ENCODE assay signal across 8 mouse cellular contexts in genomic region chr4:62582365-62583264, GRCm38 (mm10). TPM values are rescaled to one million over a fixed set of nuclear protein-coding genes. Genes with fewer than 3 reads are reported as not detected.
A peak's percentile ranks its signal among the peaks of the same experiment; 100 is the strongest.
DNase-seq lines count a peak whose midpoint lies in the region; ATAC-seq lines count a peak whose summit lies in the region.

No protein-coding gene starts in this region.

- H3K9me3 ChIP-seq in embryonic facial prominence, embryonic 10.5 days: no peaks in the 10 kb centered on the region
- no peaks in the 10 kb centered on the region for H3K9me3 ChIP-seq in hindbrain, embryonic 11.5 days (ENCODE audit: control insufficient read depth, low read length)
- no peaks in the 10 kb centered on the region for H3K9me3 ChIP-seq in stomach, embryonic 14.5 days (ENCODE audit: control insufficient read depth, low read depth, low read length)

- peak; percentile 37 for DNase-seq in CD4-positive helper T cell, adult 2 months (ENCODE audit: low read depth, low spot score)
- peak; percentile 17 for DNase-seq in ES-CJ7 (ENCODE audit: low read depth, low spot score)
- DNase-seq in embryonic facial prominence, embryonic 10.5 days (ENCODE audit: low spot score): peak; percentile 32
- DNase-seq in hindbrain, embryonic 11.5 days (ENCODE audit: low spot score): peak; percentile 53
- DNase-seq in left cerebral cortex, adult 11 months (ENCODE audit: low spot score): peak; percentile 42
- DNase-seq in lung, postnatal 4 days: peak; percentile 35 to 54
- DNase-seq in urinary bladder, postnatal 4 days (ENCODE audit: low spot score in 2 of 2): no peak

- peaks cover 47% of the 10 kb centered on the region for H3K27me3 ChIP-seq in embryonic facial prominence, embryonic 10.5 days (replicated peaks; ENCODE audit: low read depth, poor library complexity, severe bottlenecking)
- H3K27me3 ChIP-seq in hindbrain, embryonic 11.5 days (ENCODE audit: control insufficient read depth, insufficient read depth, low read length): peaks cover 8% of the 10 kb centered on the region; the same call in 1 of the 2 replicates
- 0 out of 2 replicates have a peak, but pooled peaks cover 4% of the 10 kb centered on the region for H3K27me3 ChIP-seq in stomach, embryonic 14.5 days (ENCODE audit: control insufficient read depth, insufficient read depth, low read length)

- peak overlapping the region; percentile 97 for H3K4me2 ChIP-seq in hindbrain, embryonic 11.5 days (replicated peaks; ENCODE audit: low read depth, low read length)
- peak overlapping the region; percentile 66 for H3K4me2 ChIP-seq in stomach, embryonic 14.5 days (replicated peaks; ENCODE audit: low read depth, low read length)

- peak overlapping the region; percentile 83 for H3K27ac ChIP-seq in embryonic facial prominence, embryonic 10.5 days (replicated peaks)
- peak overlapping the region; percentile 75 for H3K27ac ChIP-seq in hindbrain, embryonic 11.5 days (ENCODE audit: low read depth, low read length)
- H3K27ac ChIP-seq in stomach, embryonic 14.5 days (ENCODE audit: low read length): no peak overlapping the region

- H3K4me3 ChIP-seq in embryonic facial prominence, embryonic 10.5 days: peak overlapping the region; percentile 64
- H3K4me3 ChIP-seq in hindbrain, embryonic 11.5 days (ENCODE audit: low read depth, low read length): peak overlapping the region; percentile 55
- peak overlapping the region; percentile 38 for H3K4me3 ChIP-seq in stomach, embryonic 14.5 days (ENCODE audit: low read depth, low read length)

- 35% methylated on average over 18 of the region's 18 CpGs for WGBS in embryonic facial prominence, embryonic 10.5 days
- WGBS in hindbrain, embryonic 11.5 days: 28% methylated on average over 18 of the region's 18 CpGs
- WGBS in stomach, embryonic 14.5 days: 24% methylated on average over 18 of the region's 18 CpGs

- peaks cover 29% of the 10 kb centered on the region for H3K4me1 ChIP-seq in embryonic facial prominence, embryonic 10.5 days
- H3K4me1 ChIP-seq in hindbrain, embryonic 11.5 days (replicated peaks; ENCODE audit: control insufficient read depth, insufficient read depth, low read length): peaks cover 14% of the 10 kb centered on the region; the same call in 1 of the 2 replicates
- peaks cover 16% of the 10 kb centered on the region; the same call in 1 of the 2 replicates for H3K4me1 ChIP-seq in stomach, embryonic 14.5 days (ENCODE audit: control insufficient read depth, insufficient read depth, low read length)

- H3K9ac ChIP-seq in hindbrain, embryonic 11.5 days (ENCODE audit: low read depth, low read length): peak overlapping the region; percentile 75
- H3K9ac ChIP-seq in stomach, embryonic 14.5 days (replicated peaks; ENCODE audit: low read depth, low read length): no peak overlapping the region

- peak; percentile 81 for ATAC-seq in hindbrain, embryonic 11.5 days (ENCODE audit: low FRiP score)
- ATAC-seq in stomach, embryonic 14.5 days (ENCODE audit: insufficient number of reproducible peaks, insufficient read depth, low FRiP score, low read depth): peak; percentile 64

- no peaks in the 10 kb centered on the region for H3K36me3 ChIP-seq in embryonic facial prominence, embryonic 10.5 days (replicated peaks)
- no peaks in the 10 kb centered on the region; the same call in 1 of the 2 replicates for H3K36me3 ChIP-seq in hindbrain, embryonic 11.5 days (ENCODE audit: control insufficient read depth, insufficient read depth, low read length)
- no peaks in the 10 kb centered on the region for H3K36me3 ChIP-seq in stomach, embryonic 14.5 days (ENCODE audit: control insufficient read depth, insufficient read depth, low read length)

RNA-seq across cellular contexts. Expression of gene Rgs3, which starts 23.0 kb away (rescaled TPM):
- polyA plus RNA-seq in embryonic facial prominence, embryonic 10.5 days (2016; fragmentation: Nextera tagmentation; extraction: Ambion mirVana): 35.4 and 35.5 TPM in 2 replicates
- 31.3 and 33.2 TPM in 2 replicates for polyA plus RNA-seq in hindbrain, embryonic 11.5 days (2014; fragmentation: Nextera tagmentation; extraction: Ambion mirVana)
- 38.2 and 42.0 TPM in 2 replicates for polyA plus RNA-seq in stomach, embryonic 14.5 days (2014; fragmentation: Nextera tagmentation; extraction: Ambion mirVana)

RNA-seq across cellular contexts. Expression of gene 4933430I17Rik, which starts 57.4 kb away (rescaled TPM):
- polyA plus RNA-seq in embryonic facial prominence, embryonic 10.5 days (2016; fragmentation: Nextera tagmentation; extraction: Ambion mirVana): 1.1 and 1.3 TPM in 2 replicates
- polyA plus RNA-seq in hindbrain, embryonic 11.5 days (2014; fragmentation: Nextera tagmentation; extraction: Ambion mirVana): 0.91 and 1.8 TPM in 2 replicates
- polyA plus RNA-seq in stomach, embryonic 14.5 days (2014; fragmentation: Nextera tagmentation; extraction: Ambion mirVana): 0.49 and 0.88 TPM in 2 replicates

RNA-seq across cellular contexts. Expression of gene Pole3, which starts 57.7 kb away (rescaled TPM):
- 117 and 120 TPM in 2 replicates for polyA plus RNA-seq in embryonic facial prominence, embryonic 10.5 days (2016; fragmentation: Nextera tagmentation; extraction: Ambion mirVana)
- polyA plus RNA-seq in hindbrain, embryonic 11.5 days (2014; fragmentation: Nextera tagmentation; extraction: Ambion mirVana): 116 and 117 TPM in 2 replicates
- polyA plus RNA-seq in stomach, embryonic 14.5 days (2014; fragmentation: Nextera tagmentation; extraction: Ambion mirVana): 73.5 and 79.8 TPM in 2 replicates

Comparison
In these comparisons a context has a peak if more than half of its experiments do, and no peak if none do; other contexts are left out.
1. DNase-seq: peak in CD4-positive helper T cell, adult 2 months (single experiment), ES-CJ7 (single experiment), embryonic facial prominence, embryonic 10.5 days (single experiment), hindbrain, embryonic 11.5 days (single experiment), left cerebral cortex, adult 11 months (single experiment) and lung, postnatal 4 days (2 of 2); none in urinary bladder, postnatal 4 days (0 of 2).
2. Peak in every context shown above with its lines, with median percentiles within 50 percentile points of each other: H3K4me3 ChIP-seq.